Mouse (Mus musculus) small intestine, adult 2 months (tissue): Measurements from ENCODE around the gene Ctbs.
"Not testable (repeated sequence)": the region's sequence is repeated elsewhere in the genome, so short reads cannot be mapped to it uniquely, and the experiment has no call there.

Experiments used
- CTCF ChIP-seq: fragments of 200-500 bp; IDR thresholded peaks from 2 replicates; pipeline ENCODE4 v1.5.1; 2012; ENCODE audit warnings: low read depth, mild to moderate bottlenecking, control low read depth, inconsistent platforms, low read length, moderate library complexity, mixed read lengths; ENCODE audit not compliant: insufficient replicate concordance, insufficient read length; ENCODE audit errors: extremely low read depth
- POLR2A ChIP-seq: fragments of 200-500 bp; IDR thresholded peaks from 2 replicates; pipeline ENCODE4 v1.6.1; 2012; ENCODE audit warnings: low read depth, mild to moderate bottlenecking, control low read depth, inconsistent platforms, low read length, moderate library complexity

- not testable (repeated sequence) for TF ChIP-seq POLR2A, CTCF
Measured at GRCm38 (mm10) chr3:146433063-146433462, 16.5 kb upstream of the Ctbs start.
